Mouse (Mus musculus): ENCODE results near the gene Retreg3. TPM values are rescaled to one million over a fixed set of nuclear protein-coding genes. Genes with fewer than 3 reads are reported as not detected.

Retreg3 gene
- total RNA-seq, 2 experiments from 2014 or later: 55.0 to 56.6 TPM

DNA sequence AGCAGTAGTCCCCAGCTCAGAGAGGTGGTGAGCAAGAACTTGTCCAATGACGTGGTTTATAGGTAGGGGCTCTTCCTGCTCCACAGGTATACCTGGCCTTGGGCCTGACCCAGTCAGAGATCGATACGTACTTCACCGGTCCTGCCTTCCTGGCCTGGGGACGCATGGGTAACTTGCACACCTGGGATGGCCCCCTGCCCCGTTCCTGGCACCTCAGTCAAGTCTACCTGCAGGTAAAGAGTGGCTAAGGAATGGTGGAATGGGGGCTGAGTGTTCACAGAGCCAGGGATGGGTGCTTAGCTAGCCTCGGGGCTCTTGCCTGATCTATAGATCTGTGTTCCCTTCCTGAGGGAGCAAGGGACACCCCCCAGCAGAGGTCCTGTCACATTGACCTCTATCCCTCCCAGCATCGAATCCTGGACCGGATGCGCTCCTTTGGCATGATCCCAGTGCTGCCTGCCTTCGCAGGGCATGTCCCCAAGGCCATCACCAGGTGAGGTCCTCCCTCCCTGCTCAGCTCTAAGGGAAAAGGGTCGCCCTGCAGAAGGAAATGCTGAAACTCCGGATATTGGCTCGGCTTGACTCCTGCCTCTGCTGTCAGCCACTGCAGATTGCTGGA is 47.8 kb downstream of the Retreg3 start:
- Histone ChIP-seq H3K4me3 (no peak overlapping the region), H3K27ac (no peak overlapping the region)
- no peak for TF ChIP-seq CTCF (conservative IDR thresholded peaks at IDR 0.05)
- no peak for DNase-seq (ENCODE audit: low spot score in 2 of 2)

- no peak for DNase-seq (ENCODE audit: low spot score in 2 of 2)
- TF ChIP-seq CTCF (conservative IDR thresholded peaks at IDR 0.05): no peak
- Histone ChIP-seq H3K27ac (no peak overlapping the region), H3K4me3 (peak overlapping the region; percentile 93; the same call in 1 of the 2 replicates)
These were observed 48.7 kb downstream of the Retreg3 start for GRCm38 (mm10) chr11:101070987-101071386.

DNA sequence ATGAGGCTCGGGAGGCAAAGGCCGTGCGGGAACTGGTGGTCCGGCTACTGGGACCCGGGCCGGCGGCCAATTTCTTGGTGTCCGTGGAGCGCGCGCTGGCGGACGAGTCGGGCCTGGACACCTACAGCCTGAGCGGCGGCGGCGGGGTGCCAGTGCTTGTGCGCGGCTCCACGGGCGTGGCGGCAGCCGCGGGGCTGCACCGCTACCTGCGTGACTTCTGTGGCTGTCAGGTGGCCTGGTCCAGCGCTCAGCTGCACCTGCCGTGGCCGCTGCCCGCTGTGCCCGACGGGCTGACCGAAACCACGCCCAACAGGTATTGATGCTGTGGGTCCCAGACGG is 49.5 kb downstream of the Retreg3 start:
- Histone ChIP-seq H3K27ac (peak overlapping the region; percentile 95), H3K4me3 (peak overlapping the region; percentile 93)
- TF ChIP-seq CTCF (conservative IDR thresholded peaks at IDR 0.05): no peak
- DNase-seq (ENCODE audit: low spot score in 2 of 2): no peak

DNA sequence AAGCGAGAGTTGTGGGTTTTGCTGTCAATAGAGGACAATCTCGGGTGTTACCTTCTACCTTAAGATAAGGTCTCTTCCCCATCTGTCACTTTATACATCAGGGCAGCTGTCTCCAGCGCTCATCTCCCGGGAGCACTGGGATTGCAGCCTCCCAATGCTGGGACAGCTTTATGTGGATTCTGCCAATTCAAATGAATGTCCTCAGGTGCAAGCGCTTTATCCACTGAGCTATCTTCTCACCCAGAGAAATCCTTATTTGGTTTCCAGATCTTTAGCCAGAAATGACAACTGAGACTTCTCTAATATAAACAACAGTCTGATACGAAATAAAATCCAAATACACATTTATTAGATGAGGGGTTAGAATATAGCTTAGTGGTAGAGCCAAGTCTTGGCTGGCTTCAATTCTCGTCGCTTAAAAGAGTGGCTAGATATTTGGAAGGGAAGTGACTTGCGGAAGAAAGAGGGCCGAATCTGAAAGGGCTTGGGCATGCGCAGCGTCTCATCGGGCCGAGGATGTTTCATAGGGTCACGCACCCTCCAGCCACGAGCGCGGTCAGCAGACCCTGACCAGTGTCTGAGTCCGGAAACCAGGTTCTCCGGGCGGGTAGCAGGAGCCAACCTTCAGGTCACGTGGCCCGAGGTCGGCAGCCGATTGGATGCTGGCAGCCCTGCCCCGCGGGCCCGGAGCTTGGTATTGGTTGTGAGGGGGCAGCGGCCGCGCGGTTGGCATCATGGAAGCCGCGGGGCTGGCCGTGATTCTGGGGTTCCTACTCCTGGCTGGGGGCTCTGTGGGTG is 50.1 kb downstream of the Retreg3 start, which contains the start of gene Naglu:
Gene Naglu, plus strand, starts transcription at position 622 of the 798 bp plus-strand sequence.
- DNase-seq (ENCODE audit: low spot score in 2 of 2): peak; percentile 92 to 95
- TF ChIP-seq CTCF (conservative IDR thresholded peaks at IDR 0.05): no peak
- Histone ChIP-seq H3K27ac (peak within 1 kb of the TSS; percentile 95), H3K4me3 (peak within 1 kb of the TSS; percentile 93)

DNA sequence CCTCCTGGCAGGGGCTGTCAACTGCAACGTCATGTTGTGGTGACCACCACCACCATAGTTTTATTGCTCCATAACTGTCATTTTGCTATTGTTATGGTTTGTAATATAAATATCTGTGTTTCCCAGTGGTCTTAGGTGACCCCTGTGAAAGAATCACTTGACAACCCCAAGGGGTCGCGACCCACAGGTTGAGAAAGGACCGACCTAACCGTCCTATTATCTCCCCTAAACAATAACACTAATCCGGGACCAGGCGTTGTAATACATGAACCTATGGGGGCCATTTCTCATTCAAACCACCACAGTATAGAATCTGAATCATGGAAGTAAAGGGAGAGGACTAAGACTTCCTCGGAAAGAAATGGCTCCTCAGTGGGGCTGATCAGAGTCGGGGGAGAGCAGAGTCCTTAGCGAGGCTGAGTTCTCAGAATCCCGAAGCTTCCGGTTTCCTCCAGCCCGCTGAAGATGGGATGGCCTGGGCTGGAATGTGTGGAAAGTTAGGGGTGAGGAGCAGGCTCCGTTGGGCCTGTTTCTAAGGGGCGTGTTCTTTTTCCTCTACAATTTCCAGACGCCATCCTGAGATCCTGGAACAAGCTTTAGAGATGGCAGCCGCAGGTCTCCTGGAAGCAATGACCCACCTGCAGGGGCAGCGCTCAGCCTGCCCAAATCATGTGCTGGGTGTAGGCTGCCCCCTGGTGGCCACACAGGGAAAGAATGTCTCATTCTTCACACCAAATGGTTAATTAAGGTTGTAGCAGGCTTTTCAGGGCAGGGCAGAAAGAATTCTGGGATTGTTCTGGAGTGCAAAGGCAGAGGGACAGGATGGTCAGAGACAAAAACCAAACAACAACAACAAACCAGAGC is 52.9 kb downstream of the Retreg3 start:
- peak; percentile 94 for TF ChIP-seq CTCF (conservative IDR thresholded peaks at IDR 0.05)
- DNase-seq (ENCODE audit: low spot score in 2 of 2): peak; percentile 58 to 80
- Histone ChIP-seq H3K27ac (peak overlapping the region; percentile 5; the same call in 1 of the 2 replicates), H3K4me3 (peak overlapping the region; percentile 28; the same call in 1 of the 2 replicates)

- DNase-seq (ENCODE audit: low spot score in 2 of 2): no peak
- Histone ChIP-seq H3K27ac (peak overlapping the region; percentile 94; the same call in 1 of the 2 replicates), H3K4me3 (no peak overlapping the region)
- TF ChIP-seq CTCF (conservative IDR thresholded peaks at IDR 0.05): no peak
These were observed 54.7 kb downstream of the Retreg3 start for GRCm38 (mm10) chr11:101065002-101065401.

- TF ChIP-seq CTCF (conservative IDR thresholded peaks at IDR 0.05): no peak
- DNase-seq (ENCODE audit: low spot score in 2 of 2): no peak
- H3K27ac ChIP-seq: peak overlapping the region; percentile 94
- H3K4me3 ChIP-seq: no peak overlapping the region
These were observed 55.2 kb downstream of the Retreg3 start for GRCm38 (mm10) chr11:101064462-101064861.

DNA sequence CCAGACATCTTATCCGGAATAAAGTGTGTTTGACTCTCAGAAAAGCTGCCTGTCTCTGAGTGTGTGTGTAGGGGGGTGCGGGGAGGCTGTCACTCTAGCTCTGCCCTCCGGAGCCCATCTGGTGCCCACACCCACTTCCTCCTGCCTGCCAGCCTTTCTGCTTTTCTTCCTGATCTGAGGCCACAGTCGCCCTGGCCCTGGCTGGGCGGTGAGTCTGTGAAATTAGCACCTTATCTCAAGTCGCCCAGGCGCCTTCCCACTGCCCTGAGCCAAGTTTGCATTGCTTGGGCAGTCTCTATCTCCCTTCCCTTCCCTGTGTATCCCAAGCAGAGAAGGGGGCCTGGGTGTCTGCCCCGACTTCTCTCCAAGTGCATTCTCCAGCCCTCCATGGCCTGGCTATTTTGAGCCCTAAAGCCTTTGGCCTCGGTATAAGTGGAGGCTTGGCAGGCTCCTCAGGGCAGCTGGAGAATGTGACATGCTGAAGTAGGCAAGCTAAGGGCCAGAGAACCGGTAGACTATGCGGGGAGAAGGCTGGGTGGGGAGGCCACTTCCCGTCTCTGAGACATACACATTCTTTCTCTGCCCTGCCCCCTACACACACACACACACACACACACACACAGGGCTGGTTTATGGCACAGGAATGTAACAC is 55.9 kb downstream of the Retreg3 start:
- H3K27ac ChIP-seq: peak overlapping the region; percentile 94
- DNase-seq (ENCODE audit: low spot score in 2 of 2): peak; percentile 61 to 67
- TF ChIP-seq CTCF (conservative IDR thresholded peaks at IDR 0.05): no peak
- no peak overlapping the region for H3K4me3 ChIP-seq

DNA sequence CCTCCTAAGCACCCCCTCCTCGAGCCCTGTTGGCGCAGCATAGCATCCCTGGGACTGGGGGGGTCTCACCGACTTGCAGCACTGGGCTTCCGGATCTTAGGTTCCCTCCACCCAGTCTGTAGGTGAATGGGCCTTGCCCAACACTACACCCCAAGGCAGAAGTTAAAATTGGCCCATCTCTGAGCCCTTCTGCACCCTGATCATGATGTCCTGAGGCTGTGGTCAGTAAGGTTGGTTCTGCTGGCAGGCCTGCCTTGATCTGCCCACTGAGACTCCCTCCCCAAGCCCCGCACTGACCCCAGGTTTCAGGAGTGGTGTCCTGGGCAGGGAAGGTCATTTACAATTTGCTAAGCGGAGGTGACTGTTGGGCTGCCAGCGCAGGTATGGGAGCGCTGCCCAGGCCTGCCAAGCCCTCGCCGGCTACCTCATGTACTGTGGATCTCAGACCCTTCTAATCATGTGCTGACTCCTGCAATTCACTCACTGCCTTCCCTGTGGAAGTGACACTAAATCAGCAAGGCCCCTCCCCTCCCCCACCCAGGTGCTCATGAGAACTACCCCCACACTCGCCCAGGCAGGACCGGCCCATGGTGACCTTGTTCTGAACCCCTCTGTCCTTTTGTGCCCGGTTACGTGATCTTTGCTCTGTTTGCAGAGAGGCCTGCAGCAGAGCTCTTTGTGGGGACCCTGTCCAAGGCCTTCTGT is 56.6 kb downstream of the Retreg3 start:
- DNase-seq (ENCODE audit: low spot score in 2 of 2): no peak
- Histone ChIP-seq H3K4me3 (no peak overlapping the region), H3K27ac (peak overlapping the region; percentile 94)
- TF ChIP-seq CTCF (conservative IDR thresholded peaks at IDR 0.05): no peak

GRCm38 (mm10) chr11:101062165-101062884 is 57.4 kb downstream of the Retreg3 start:
- DNase-seq (ENCODE audit: low spot score in 2 of 2): peak; percentile 51 to 75
- Histone ChIP-seq H3K4me3 (no peak overlapping the region), H3K27ac (peak overlapping the region; percentile 94)
- peak; percentile 26 for TF ChIP-seq CTCF (conservative IDR thresholded peaks at IDR 0.05)

DNA sequence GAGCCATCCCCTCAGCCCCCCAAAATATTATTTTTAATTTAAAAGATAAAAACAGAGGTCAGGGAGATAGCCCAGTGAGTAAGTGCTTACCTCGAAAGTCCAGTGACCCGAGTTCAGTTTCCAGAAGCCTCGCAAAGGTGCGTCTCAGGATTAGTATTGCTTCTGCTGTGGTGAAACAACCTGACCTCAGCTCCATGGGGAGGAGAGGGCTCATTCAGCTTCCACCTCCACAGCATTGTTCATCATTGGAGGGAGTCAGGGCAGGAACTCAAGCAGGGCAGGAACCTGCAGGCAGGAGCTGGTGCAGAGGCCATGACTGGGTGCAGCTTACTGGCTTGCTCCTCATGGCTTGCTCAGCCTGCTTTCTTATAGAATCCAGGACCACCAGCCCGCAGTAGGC is 58.6 kb downstream of the Retreg3 start:
- DNase-seq (ENCODE audit: low spot score in 2 of 2): no peak
- peak overlapping the region; percentile 94 for H3K27ac ChIP-seq
- H3K4me3 ChIP-seq: no peak overlapping the region
- TF ChIP-seq CTCF (conservative IDR thresholded peaks at IDR 0.05): no peak; the same call in 1 of the 2 replicates

Data from layer of hippocampus, adult 2 months (tissue).